Mouse (Mus musculus) bone marrow, adult 2 months (tissue): ENCODE measurements around the gene Prss12.

Experiments used
- CTCF ChIP-seq: fragments of 200-500 bp; IDR thresholded peaks from 2 replicates; pipeline ENCODE4 v1.5.1; 2011; ENCODE audit warnings: low read length, control low read depth; ENCODE audit not compliant: control insufficient read depth, insufficient read depth
- POLR2A ChIP-seq: fragments of 200-500 bp; IDR thresholded peaks from 2 replicates; pipeline ENCODE4 v1.6.1; 2011; ENCODE audit warnings: low read depth, mild to moderate bottlenecking, control low read depth, low read length, borderline replicate concordance; ENCODE audit not compliant: control insufficient read depth

DNA sequence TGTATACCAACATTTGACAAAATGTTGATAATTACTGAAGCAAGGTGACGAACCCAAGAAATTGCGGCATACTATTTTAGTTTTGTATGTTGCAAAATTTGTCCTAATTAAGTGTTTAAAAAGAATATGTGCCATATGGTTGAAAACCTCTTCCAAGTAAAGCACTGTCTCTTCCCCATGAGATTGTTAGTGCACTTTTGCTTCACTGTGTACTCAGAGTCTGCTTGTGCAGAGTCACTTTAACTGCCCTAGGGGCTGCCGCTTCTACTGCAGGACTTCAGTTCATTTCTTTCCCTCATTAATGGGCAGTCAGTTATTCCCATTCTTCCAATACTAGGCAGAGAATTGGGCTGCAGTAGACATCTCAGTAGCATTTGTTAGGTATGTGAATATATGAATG is 46.5 kb downstream of the Prss12 start:
- no peak for TF ChIP-seq CTCF
- TF ChIP-seq POLR2A = no peak
